Comparison of ENCODE assay signal across 9 mouse cellular contexts in the genomic region with DNA sequence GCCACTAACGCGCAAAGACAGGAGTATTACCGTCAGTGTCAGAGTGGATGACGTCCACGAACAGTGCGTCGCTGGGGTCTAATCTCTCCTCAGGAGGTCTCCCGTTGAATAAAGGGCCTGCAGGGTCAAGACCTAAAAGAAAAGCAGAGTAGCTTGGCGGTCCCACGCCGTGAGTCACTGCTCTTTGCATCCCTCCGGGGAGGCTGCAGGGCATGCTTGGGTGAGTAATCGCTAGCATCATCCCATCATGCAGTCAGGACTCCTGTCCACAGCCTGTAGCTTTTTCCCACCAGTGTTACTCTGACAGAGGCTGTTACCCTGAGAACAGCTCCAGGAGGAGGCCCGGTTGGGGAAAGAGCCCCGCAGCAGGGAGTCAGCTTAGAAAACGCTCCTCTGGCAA. TPM values are rescaled to one million over a fixed set of nuclear protein-coding genes. Genes with fewer than 3 reads are reported as not detected.
DNase-seq lines count a peak whose midpoint lies in the region; ATAC-seq and TF ChIP-seq lines count a peak whose summit lies in the region.
"Had no signal": no experiment of that assay in that cellular context is flagged by ENCODE, and none has a peak within 500 bp of the region (broad histone marks: within the 10 kb centered on the region; RNA-seq: fewer than 3 reads in every experiment).

No protein-coding gene starts in this region.

- H3K4me1 ChIP-seq in kidney, embryonic 15.5 days = peaks cover 12% of the 10 kb centered on the region; the same call in 1 of the 2 replicates
- peaks cover 3% of the 10 kb centered on the region; the same call in 1 of the 2 replicates for H3K4me1 ChIP-seq in forebrain, embryonic 16.5 days (replicated peaks; ENCODE audit: control insufficient read depth, insufficient read depth, low read length)
- no peaks in the 10 kb centered on the region for H3K4me1 ChIP-seq in midbrain, postnatal 0 days (ENCODE audit: insufficient read depth, low read length)
- H3K4me1 ChIP-seq: liver, embryonic 15.5 days had no signal

- WGBS in kidney, embryonic 15.5 days = 3% methylated on average over 16 of the region's 16 CpGs
- WGBS in forebrain, embryonic 16.5 days = 2% methylated on average over 16 of the region's 16 CpGs
- 2% methylated on average over 16 of the region's 16 CpGs for WGBS in midbrain, postnatal 0 days

- no peaks in the 10 kb centered on the region for H3K9me3 ChIP-seq in kidney, embryonic 15.5 days (replicated peaks)
- no peaks in the 10 kb centered on the region for H3K9me3 ChIP-seq in forebrain, embryonic 16.5 days (ENCODE audit: control insufficient read depth, low read length)
- no peaks in the 10 kb centered on the region for H3K9me3 ChIP-seq in midbrain, postnatal 0 days (ENCODE audit: low read length)
- H3K9me3 ChIP-seq: liver, embryonic 15.5 days had no signal

- H3K36me3 ChIP-seq in kidney, embryonic 15.5 days = no peaks in the 10 kb centered on the region
- no peaks in the 10 kb centered on the region for H3K36me3 ChIP-seq in forebrain, embryonic 16.5 days (ENCODE audit: control insufficient read depth, insufficient read depth)
- H3K36me3 ChIP-seq in midbrain, postnatal 0 days (ENCODE audit: insufficient read depth, low read length) = no peaks in the 10 kb centered on the region
- H3K36me3 ChIP-seq: liver, embryonic 15.5 days had no signal

- no peak for ATAC-seq in kidney, embryonic 15.5 days (replicated peaks; ENCODE audit: low FRiP score)
- ATAC-seq in forebrain, embryonic 16.5 days = no peak
- ATAC-seq in midbrain, postnatal 0 days (ENCODE audit: low FRiP score) = no peak

- peak overlapping the region; percentile 10; the same call in 1 of the 2 replicates for H3K4me3 ChIP-seq in kidney, embryonic 15.5 days (replicated peaks)
- no peak overlapping the region; the same call in 1 of the 2 replicates for H3K4me3 ChIP-seq in forebrain, embryonic 16.5 days (replicated peaks; ENCODE audit: low read length)
- H3K4me3 ChIP-seq in midbrain, postnatal 0 days (ENCODE audit: low read depth, low read length) = no peak overlapping the region
- H3K4me3 ChIP-seq: liver, embryonic 15.5 days had no signal

- H3K4me2 ChIP-seq in kidney, embryonic 15.5 days = peak overlapping the region; percentile 50
- peak overlapping the region; percentile 11 for H3K4me2 ChIP-seq in forebrain, embryonic 16.5 days (ENCODE audit: low read length)
- H3K4me2 ChIP-seq in midbrain, postnatal 0 days (ENCODE audit: low read depth, low read length, poor library complexity, severe bottlenecking) = peak overlapping the region; percentile 37
- H3K4me2 ChIP-seq: liver, embryonic 15.5 days had no signal

- TF ChIP-seq CTCF in midbrain, postnatal 0 days (IDR thresholded peaks at IDR 0.05) = no peak

- no peak overlapping the region for H3K27ac ChIP-seq in kidney, embryonic 15.5 days
- no peak overlapping the region for H3K27ac ChIP-seq in forebrain, embryonic 16.5 days (ENCODE audit: low read length)
- H3K27ac ChIP-seq in midbrain, postnatal 0 days (ENCODE audit: low read depth, low read length) = no peak overlapping the region
- H3K27ac ChIP-seq: liver, embryonic 15.5 days had no signal

- H3K27me3 ChIP-seq in kidney, embryonic 15.5 days = peaks cover 21% of the 10 kb centered on the region
- no peaks in the 10 kb centered on the region for H3K27me3 ChIP-seq in forebrain, embryonic 16.5 days (replicated peaks; ENCODE audit: control insufficient read depth, insufficient read depth, low read length)
- no peaks in the 10 kb centered on the region for H3K27me3 ChIP-seq in midbrain, postnatal 0 days (ENCODE audit: insufficient read depth, low read length)

- DNase-seq in kidney, adult 11 months = no peak
- peak; percentile 37 for DNase-seq in adrenal gland, postnatal 10 days
- no peak for DNase-seq in midbrain, postnatal 0 days (ENCODE audit: low spot score)
- no peak for DNase-seq in spleen, adult 12 weeks (ENCODE audit: low spot score)
- no peak for DNase-seq in cerebellum, adult 9-10 months
- DNase-seq in ovary, postnatal 36 days (ENCODE audit: low spot score) = no peak

- H3K9ac ChIP-seq in kidney, embryonic 15.5 days = 0 out of 2 replicates have a peak overlapping the region, but pooled peaks have one; percentile 11
- peak overlapping the region; percentile 37 for H3K9ac ChIP-seq in forebrain, embryonic 16.5 days (replicated peaks; ENCODE audit: low read depth, low read length)
- H3K9ac ChIP-seq in midbrain, postnatal 0 days (replicated peaks; ENCODE audit: low read length, poor library complexity, severe bottlenecking) = no peak overlapping the region
- H3K9ac ChIP-seq: liver, embryonic 15.5 days had no signal

RNA-seq across cellular contexts. Expression of a gene that starts 19.3 kb away (rescaled TPM):
- polyA plus RNA-seq in kidney, embryonic 15.5 days (2015; fragmentation: Nextera tagmentation; extraction: Ambion mirVana) = 1.3 and 1.7 TPM in 2 replicates
- total RNA-seq in adrenal gland, postnatal 10 days (2021) = 1 to 10 TPM in 1 of 2 experiments, under 1 TPM in 1; 0.91 to 1.3 TPM
- 0.43 and 1.1 TPM in 2 replicates for polyA plus RNA-seq in forebrain, embryonic 16.5 days (2015; fragmentation: Nextera tagmentation; extraction: Ambion mirVana)
- total RNA-seq in midbrain, postnatal 0 days (2014; rRNA removed) = 1.3 and 2.3 TPM in 2 replicates
- 0.88 and 0.89 TPM in 2 replicates for polyA plus RNA-seq in midbrain, postnatal 0 days (2015; fragmentation: Nextera tagmentation; extraction: Ambion mirVana)

RNA-seq across cellular contexts. Expression of a gene that starts 28.9 kb away (rescaled TPM):
- polyA plus RNA-seq in kidney, embryonic 15.5 days (2015; fragmentation: Nextera tagmentation; extraction: Ambion mirVana) = 23.4 and 24.6 TPM in 2 replicates
- 10 to 100 TPM; 15.6 to 15.9 TPM for total RNA-seq in adrenal gland, postnatal 10 days (2021)
- 25.9 and 29.4 TPM in 2 replicates for polyA plus RNA-seq in forebrain, embryonic 16.5 days (2015; fragmentation: Nextera tagmentation; extraction: Ambion mirVana)
- 28.5 and 28.7 TPM in 2 replicates for total RNA-seq in midbrain, postnatal 0 days (2014; rRNA removed)
- 49.8 and 52.0 TPM in 2 replicates for polyA plus RNA-seq in midbrain, postnatal 0 days (2015; fragmentation: Nextera tagmentation; extraction: Ambion mirVana)

RNA-seq across cellular contexts. Expression of a gene that starts 33.1 kb away (rescaled TPM):
- 40.8 and 41.4 TPM in 2 replicates for polyA plus RNA-seq in kidney, embryonic 15.5 days (2015; fragmentation: Nextera tagmentation; extraction: Ambion mirVana)
- total RNA-seq in adrenal gland, postnatal 10 days (2021) = 10 to 100 TPM; 34.9 to 39.6 TPM
- 50.6 and 51.2 TPM in 2 replicates for polyA plus RNA-seq in forebrain, embryonic 16.5 days (2015; fragmentation: Nextera tagmentation; extraction: Ambion mirVana)
- total RNA-seq in midbrain, postnatal 0 days (2014; rRNA removed) = 35.2 and 39.9 TPM in 2 replicates
- polyA plus RNA-seq in midbrain, postnatal 0 days (2015; fragmentation: Nextera tagmentation; extraction: Ambion mirVana) = 42.1 and 48.4 TPM in 2 replicates
